Mouse (Mus musculus) embryonic facial prominence, embryonic 10.5 days (tissue): ENCODE measurements at regions not wholly inside any gene's neighbourhood (a gene's known extent, or its start where the extent isn't known, plus 50 kb on each side); places are given as distances from the start of the nearest gene placed in this dataset.

Experiments used
- DNase-seq: peaks from one replicate; pipeline ENCODE4 v3.0.0-alpha.2; 2017; ENCODE audit warnings: low spot score
- H3K27ac ChIP-seq: fragments of 300-500 bp; sonication (generic); replicated peaks from 2 replicates; pipeline ENCODE4 v1.5.1; 2016; ENCODE audit warnings: mild to moderate bottlenecking
- H3K27me3 ChIP-seq: fragments of 300-500 bp; sonication (generic); replicated peaks from 2 replicates; pipeline ENCODE4 v1.6.1; 2016; ENCODE audit warnings: low read depth, mild to moderate bottlenecking; ENCODE audit not compliant: poor library complexity, severe bottlenecking
- H3K36me3 ChIP-seq: fragments of 300-500 bp; sonication (generic); replicated peaks from 2 replicates; pipeline ENCODE4 v1.6.1; 2016; ENCODE audit warnings: mild to moderate bottlenecking, moderate library complexity
- H3K4me1 ChIP-seq: fragments of 300-500 bp; sonication (generic); 2 replicates; pipeline ENCODE4 v1.6.1; 2016
- H3K4me3 ChIP-seq: fragments of 300-500 bp; sonication (generic); 2 replicates; pipeline ENCODE4 v1.5.1; 2016; ENCODE audit warnings: mild to moderate bottlenecking, moderate library complexity
- H3K9me3 ChIP-seq: fragments of 300-500 bp; sonication (generic); 2 replicates; pipeline ENCODE4 v1.6.1; 2016; ENCODE audit warnings: mild to moderate bottlenecking
- WGBS: fragments of 180-500 bp; shearing (Covaris S2); methylation state at CpG from one replicate; pipeline ENCODE4 v1.1.7; 2016; 5-methylcytosine and 5-hydroxymethylcytosine counted together

DNA sequence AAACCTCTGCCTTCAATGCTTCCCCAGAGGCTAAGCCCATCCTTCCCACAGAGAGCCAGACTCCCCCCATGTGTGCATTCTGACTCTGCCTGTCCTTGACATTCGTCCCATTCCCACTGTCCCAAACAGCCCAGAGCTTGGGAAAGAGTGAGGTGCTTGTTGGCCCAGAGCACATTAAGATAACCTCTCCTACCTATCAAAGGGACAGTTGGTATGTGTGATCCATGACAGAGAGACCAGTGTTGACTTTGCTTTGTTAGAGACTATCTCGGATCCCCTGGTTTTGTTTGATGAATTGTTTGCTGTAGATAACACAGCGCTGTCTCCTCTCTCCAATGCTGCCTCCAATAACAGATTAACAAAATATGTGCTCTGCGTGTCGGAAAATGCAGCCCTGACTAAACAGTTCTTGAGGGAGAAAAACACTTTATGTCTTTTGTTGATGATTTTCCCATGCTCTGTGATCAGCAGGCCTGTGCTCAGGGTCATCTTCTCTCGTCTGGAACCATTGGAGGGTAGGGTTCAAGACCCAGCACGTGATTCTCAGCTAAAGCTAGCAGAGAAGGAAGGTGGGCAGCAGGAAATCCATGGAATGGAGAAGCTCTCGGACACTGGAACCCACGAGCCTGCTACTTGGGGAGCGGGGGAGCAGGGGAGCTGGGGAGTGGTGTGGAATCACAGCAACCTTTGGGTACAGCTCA lies 217.2 kb upstream of the Clint1 start:
- Histone ChIP-seq H3K4me1 (no peaks in the 10 kb centered on the region), H3K36me3 (no peaks in the 10 kb centered on the region), H3K27me3 (no peaks in the 10 kb centered on the region), H3K4me3 (no peak overlapping the region), H3K27ac (no peak overlapping the region), H3K9me3 (no peaks in the 10 kb centered on the region)
- no peak for DNase-seq
- WGBS = 81% methylated on average over 10 of the region's 10 CpGs

GRCm38 (mm10) chr11:45635896-45636295 lies 216.0 kb upstream of the Clint1 start:
- H3K4me3 ChIP-seq = no peak overlapping the region
- no peaks in the 10 kb centered on the region for H3K27me3 ChIP-seq
- H3K4me1 ChIP-seq = peaks cover 5% of the 10 kb centered on the region
- no peaks in the 10 kb centered on the region for H3K9me3 ChIP-seq
- no peak overlapping the region for H3K27ac ChIP-seq
- H3K36me3 ChIP-seq = no peaks in the 10 kb centered on the region
- DNase-seq = no peak
- 85% methylated on average over 4 of the region's 4 CpGs for WGBS

- H3K27me3 ChIP-seq = no peaks in the 10 kb centered on the region
- H3K27ac ChIP-seq = no peak overlapping the region
- 74% methylated on average over 6 of the region's 6 CpGs for WGBS
- no peak overlapping the region for H3K4me3 ChIP-seq
- H3K4me1 ChIP-seq = peaks cover 5% of the 10 kb centered on the region
- H3K9me3 ChIP-seq = no peaks in the 10 kb centered on the region
- DNase-seq = no peak
- no peaks in the 10 kb centered on the region for H3K36me3 ChIP-seq
Measured at GRCm38 (mm10) chr11:45639236-45639635, 212.6 kb upstream of the Clint1 start.

GRCm38 (mm10) chr11:45642142-45642756 lies 209.6 kb upstream of the Clint1 start:
- H3K27ac ChIP-seq = no peak overlapping the region
- H3K9me3 ChIP-seq = no peaks in the 10 kb centered on the region
- 89% methylated on average over 9 of the region's 9 CpGs for WGBS
- H3K36me3 ChIP-seq = no peaks in the 10 kb centered on the region
- peaks cover 5% of the 10 kb centered on the region for H3K4me1 ChIP-seq
- DNase-seq = no peak
- H3K27me3 ChIP-seq = no peaks in the 10 kb centered on the region
- no peak overlapping the region for H3K4me3 ChIP-seq

DNA sequence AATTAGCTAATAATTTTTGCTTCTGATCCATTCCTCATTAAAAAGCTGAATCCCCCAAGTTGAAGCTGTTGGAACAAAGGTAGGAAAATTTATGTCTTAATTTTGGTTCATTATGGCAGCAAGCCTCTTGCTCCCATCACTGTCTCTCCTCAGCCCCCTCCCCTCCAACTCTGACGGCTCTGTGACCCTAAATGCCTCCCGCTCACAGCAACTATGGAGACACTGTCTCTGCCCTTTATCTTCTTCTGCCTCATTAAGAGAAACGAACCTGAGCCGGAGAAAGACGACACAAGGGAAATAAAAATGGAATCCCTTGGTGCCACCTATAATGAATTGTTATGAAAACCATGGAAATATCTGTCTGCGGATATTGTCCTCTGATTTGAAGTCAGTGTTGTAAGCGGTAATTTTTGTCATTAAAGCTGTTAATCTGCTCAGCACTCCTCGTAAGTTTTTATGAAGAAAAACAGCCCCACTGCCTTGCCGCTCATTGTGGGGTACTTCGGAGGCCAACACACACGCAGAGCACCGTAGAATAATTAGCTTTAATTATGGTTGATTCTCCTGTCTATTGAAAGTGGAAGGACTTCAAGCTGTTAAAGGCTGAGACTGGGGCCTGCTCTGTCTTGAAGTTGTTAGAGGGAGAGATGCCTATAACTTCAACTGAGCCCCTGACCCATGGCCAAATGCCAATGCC lies 208.1 kb upstream of the Clint1 start:
- 82% methylated on average over 12 of the region's 12 CpGs for WGBS
- peaks cover 5% of the 10 kb centered on the region for H3K4me1 ChIP-seq
- no peak for DNase-seq
- no peaks in the 10 kb centered on the region for H3K27me3 ChIP-seq
- H3K27ac ChIP-seq = no peak overlapping the region
- no peaks in the 10 kb centered on the region for H3K9me3 ChIP-seq
- H3K4me3 ChIP-seq = no peak overlapping the region
- H3K36me3 ChIP-seq = no peaks in the 10 kb centered on the region

GRCm38 (mm10) chr11:45645815-45646214 lies 206.0 kb upstream of the Clint1 start:
- H3K4me1 ChIP-seq = no peaks in the 10 kb centered on the region
- no peak overlapping the region for H3K27ac ChIP-seq
- no peaks in the 10 kb centered on the region for H3K9me3 ChIP-seq
- H3K27me3 ChIP-seq = no peaks in the 10 kb centered on the region
- DNase-seq = no peak
- 71% methylated on average over 3 of the region's 3 CpGs for WGBS
- H3K4me3 ChIP-seq = no peak overlapping the region
- no peaks in the 10 kb centered on the region for H3K36me3 ChIP-seq

DNA sequence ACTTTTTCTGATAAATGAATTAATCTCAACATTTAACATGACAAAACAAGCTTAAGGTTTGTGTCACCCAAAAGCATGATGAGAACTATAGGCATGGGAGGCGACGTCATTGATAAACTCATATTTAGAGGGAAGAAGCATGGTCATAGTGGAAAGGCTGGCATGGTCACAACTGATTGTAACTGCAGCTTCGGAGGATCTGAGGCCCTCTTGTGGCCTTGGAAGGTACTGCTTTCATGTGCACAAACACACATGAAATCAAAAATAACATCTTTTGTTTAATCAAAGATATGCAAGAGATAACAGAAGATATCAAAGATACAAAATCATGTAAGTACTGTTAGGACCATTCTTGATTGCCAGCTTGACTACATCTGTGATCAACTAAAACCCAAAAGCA lies 204.0 kb upstream of the Clint1 start:
- H3K9me3 ChIP-seq = no peaks in the 10 kb centered on the region
- no peak overlapping the region for H3K27ac ChIP-seq
- no peaks in the 10 kb centered on the region for H3K4me1 ChIP-seq
- 73% methylated on average over 3 of the region's 3 CpGs for WGBS
- DNase-seq = no peak
- no peaks in the 10 kb centered on the region for H3K27me3 ChIP-seq
- no peaks in the 10 kb centered on the region for H3K36me3 ChIP-seq
- no peak overlapping the region for H3K4me3 ChIP-seq

DNA sequence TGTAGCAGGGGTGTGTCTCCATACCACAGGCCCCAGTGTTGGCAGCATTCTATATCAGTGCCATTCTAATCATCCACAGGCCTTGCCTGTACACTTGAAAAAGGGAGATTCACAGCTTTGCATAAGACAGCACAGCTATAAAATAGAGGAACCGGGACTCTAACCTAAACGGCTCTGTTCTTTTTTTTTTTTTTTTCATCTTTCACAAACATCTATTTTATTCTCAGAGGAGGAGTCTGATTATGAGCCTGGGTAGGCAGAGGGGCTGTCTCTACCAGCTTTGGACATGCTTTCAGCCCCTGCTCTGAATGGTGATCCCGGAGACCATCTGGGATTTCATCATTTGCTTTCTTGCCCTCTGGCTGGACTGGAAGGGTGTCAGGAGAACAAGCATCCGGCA lies 195.6 kb upstream of the Clint1 start:
- Histone ChIP-seq H3K9me3 (no peaks in the 10 kb centered on the region), H3K27ac (no peak overlapping the region), H3K4me1 (no peaks in the 10 kb centered on the region), H3K27me3 (no peaks in the 10 kb centered on the region), H3K4me3 (no peak overlapping the region), H3K36me3 (no peaks in the 10 kb centered on the region)
- WGBS = 90% methylated on average over 4 of the region's 4 CpGs
- no peak for DNase-seq

DNA sequence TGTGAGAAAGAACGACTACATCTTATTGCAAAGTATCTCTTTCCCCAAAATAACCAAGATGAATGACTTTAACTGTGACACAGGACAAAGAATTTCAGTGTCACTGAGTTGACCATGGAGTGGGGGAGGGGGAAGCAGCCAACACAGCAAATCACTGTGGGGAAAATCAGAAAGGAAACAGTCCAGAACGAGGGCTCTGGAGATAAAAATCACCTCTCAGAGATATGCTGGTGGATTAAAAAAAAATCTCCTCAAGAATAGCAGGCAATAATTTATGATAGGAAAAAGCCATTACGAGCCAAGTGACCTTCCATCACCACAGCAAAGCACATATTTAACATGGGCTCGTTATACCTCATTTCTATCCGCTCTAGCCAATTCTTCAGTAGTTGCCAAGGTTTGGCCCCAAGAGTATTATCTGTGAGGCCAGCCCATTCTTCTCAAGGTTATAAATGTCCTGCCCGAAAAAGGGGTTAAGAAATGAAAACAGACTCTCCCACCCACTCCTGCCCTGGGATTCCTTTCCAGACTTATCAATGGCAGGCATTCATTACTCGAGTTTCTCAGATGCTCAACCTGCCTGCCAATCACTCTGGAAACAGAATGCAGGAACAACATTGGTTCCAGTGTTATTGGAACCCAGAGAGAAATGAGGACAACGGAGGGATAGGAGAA lies 181.6 kb upstream of the Clint1 start:
- H3K27ac ChIP-seq = no peak overlapping the region
- DNase-seq = peak; percentile 36
- no peaks in the 10 kb centered on the region for H3K27me3 ChIP-seq
- no peaks in the 10 kb centered on the region for H3K9me3 ChIP-seq
- H3K4me1 ChIP-seq = peaks cover 11% of the 10 kb centered on the region
- H3K36me3 ChIP-seq = no peaks in the 10 kb centered on the region
- no peak overlapping the region for H3K4me3 ChIP-seq
- 33% methylated on average over 8 of the region's 8 CpGs for WGBS

- WGBS = 62% methylated on average over 11 of the region's 11 CpGs
- H3K27ac ChIP-seq = no peak overlapping the region
Measured at GRCm38 (mm10) chr11:45678666-45679292, 173.1 kb upstream of the Clint1 start.

DNA sequence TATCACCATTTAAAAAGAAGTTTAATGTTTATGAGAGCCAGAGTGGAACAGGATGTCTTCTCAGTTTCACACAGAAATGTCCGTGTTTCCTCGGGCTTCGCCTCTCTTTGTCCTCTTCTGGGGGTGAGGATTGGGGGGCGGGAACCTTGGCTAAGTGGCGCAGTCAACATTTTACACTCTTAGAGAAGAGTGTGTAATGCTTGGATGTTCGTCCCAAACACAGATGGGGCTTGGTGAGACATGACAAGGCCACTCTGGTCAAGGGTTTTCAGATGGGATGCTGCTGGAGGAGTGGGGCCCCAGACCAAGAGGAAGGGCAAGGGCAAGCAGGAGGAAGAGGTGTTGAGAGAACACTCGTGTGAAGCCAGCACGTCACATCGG lies 172.6 kb upstream of the Clint1 start:
- Histone ChIP-seq H3K27ac (no peak overlapping the region), H3K4me1 (no peaks in the 10 kb centered on the region), H3K9me3 (no peaks in the 10 kb centered on the region), H3K4me3 (no peak overlapping the region), H3K27me3 (no peaks in the 10 kb centered on the region), H3K36me3 (no peaks in the 10 kb centered on the region)
- no peak for DNase-seq
- WGBS = 89% methylated on average over 9 of the region's 9 CpGs

More at GRCm38 (mm10) chr11:45678666-45679292, 173.1 kb upstream of the Clint1 start:
- DNase-seq = peak; percentile 72
- Histone ChIP-seq H3K27me3 (no peaks in the 10 kb centered on the region), H3K4me1 (no peaks in the 10 kb centered on the region), H3K9me3 (no peaks in the 10 kb centered on the region), H3K4me3 (no peak overlapping the region), H3K36me3 (no peaks in the 10 kb centered on the region)

DNA sequence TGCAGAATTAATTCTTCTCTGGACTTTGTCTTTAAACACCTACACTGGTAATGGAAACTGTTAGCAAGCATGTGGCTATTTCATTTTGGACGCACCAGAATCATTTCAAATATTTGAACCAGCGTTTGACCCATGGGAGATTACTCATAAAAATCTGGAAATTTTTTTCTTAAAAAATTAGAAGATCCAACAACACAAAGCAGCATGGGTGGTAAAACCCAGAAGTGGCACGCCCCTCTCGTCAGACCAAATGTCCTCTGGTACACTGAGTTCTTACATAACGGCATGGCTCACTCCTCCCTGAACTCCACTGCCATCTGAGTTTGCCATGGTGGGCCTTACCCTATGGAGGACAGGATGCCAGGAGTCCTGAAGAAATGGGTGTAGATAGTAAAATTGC lies 166.3 kb upstream of the Clint1 start:
- Histone ChIP-seq H3K9me3 (no peaks in the 10 kb centered on the region), H3K27me3 (no peaks in the 10 kb centered on the region), H3K4me3 (no peak overlapping the region), H3K27ac (no peak overlapping the region), H3K36me3 (no peaks in the 10 kb centered on the region), H3K4me1 (no peaks in the 10 kb centered on the region)
- DNase-seq = no peak
- WGBS = 91% methylated on average over 5 of the region's 5 CpGs
